Mouse (Mus musculus): ENCODE measurements at regions not wholly inside any gene's neighbourhood (a gene's known extent, or its start where the extent isn't known, plus 50 kb on each side); places are given as distances from the start of the nearest gene placed in this dataset.

DNA sequence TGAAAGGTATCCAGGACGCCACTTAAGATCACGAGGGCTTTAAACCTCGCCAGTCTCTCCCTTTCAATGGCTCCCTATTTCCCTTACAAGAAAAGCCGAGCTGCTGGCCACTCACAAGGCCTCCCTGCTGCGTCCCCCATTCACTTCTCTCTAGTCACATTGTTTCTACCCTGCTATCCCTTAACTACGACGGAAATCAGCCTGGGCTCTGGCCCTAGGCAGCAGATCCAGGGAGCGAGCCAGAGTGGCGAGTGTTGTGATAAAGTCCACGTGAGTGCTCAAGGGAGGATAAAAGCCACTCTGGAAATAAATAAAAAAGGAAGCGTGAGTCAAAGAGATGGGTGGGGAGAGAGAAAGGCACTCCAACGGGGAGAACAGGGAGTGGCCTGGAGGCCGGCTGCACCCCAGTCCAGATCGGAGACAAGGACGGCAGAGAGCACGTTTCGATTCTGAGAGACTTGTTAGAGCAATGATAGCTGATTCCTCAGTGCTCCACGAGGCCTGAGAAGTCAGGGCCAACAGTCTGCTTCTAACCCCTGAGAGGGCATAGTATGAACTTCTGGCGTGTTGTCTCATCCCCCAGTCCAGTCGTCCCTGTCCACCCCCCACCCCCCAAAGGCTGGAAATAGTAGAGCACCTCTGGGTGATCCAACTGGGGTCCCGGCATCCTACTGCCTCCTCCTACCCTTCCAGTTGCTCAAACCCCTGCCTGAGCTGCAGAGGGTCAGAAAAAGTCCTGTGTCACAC is 84.8 kb upstream of the Calm2 start:
- peak; percentile 72 for DNase-seq

DNA sequence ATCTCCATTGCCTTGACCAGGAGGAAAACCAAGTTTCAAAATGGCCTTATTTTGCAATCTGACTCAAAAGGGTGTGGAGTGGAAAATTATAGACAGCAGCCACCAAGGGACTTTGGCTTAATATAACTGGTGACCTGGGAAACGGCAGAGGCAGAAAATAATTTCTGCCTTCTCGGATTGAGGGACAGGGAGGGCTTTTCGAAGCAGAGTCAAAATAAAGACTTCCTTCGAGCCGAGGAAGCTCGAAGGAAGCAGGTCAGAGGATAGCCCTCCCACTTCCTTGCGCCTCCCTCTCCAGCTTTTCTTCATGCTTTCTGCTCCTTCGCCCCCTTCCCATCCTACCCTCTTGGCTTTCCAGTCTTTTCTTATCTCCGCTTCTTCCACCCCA is 85.4 kb upstream of the Calm2 start:
- peak; percentile 53 for DNase-seq

GRCm38 (mm10) chr17:87532762-87533161 is 86.0 kb upstream of the Calm2 start:
- DNase-seq, result no peak

DNA sequence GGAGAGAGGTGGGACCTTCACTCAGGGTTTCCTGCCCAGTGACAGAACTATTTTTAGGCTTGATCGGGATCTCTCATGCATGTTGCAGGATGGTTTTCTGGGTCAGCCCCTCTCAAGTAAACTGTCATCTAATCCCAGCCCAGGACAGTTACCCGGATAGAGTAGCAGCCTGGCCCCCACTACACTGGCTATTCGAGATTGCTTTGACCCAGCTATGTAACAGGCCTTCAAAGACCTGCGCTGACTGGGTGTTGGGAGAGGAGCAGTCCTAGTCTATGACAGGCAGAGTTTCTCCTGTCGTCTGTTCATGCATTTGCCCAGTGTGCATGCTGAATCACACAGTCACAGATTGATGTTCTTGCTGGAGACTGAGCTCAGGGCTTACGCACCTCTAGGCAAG is 86.2 kb upstream of the Epcam start:
- no peak for DNase-seq

DNA sequence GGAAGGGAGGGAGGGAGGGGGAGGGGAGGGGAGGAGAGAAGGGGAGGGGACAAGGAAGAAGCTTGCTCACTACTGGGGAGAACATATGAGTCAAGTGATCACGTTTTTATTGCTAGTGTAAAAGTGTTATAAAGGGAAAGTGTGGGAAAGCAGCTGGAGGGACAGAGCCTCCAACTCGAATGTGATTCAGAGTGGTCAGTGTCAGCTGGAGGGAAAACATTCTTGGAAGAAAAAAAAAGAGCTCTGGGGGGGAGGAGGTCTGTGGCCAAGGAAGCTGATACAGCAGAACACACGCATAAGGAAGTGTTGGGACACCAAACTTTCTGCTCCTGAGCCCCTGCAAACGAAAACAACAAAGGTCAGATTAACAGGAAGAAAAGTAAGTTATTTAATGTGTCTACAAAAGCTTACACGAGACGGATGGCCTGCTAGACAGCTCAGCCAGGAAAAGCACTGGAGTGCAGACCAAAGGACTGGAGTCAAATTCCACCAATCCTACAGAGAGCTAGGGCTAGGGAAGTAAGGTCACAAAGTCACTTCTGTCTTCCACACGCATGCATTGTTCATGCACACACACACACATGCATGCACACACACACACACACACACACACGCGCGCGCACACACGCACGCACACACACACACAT is 85.1 kb upstream of the Epcam start:
- no peak for DNase-seq

- DNase-seq, result no peak
These were observed 81.2 kb upstream of the Epcam start for GRCm38 (mm10) chr17:87554561-87554960.

GRCm38 (mm10) chr17:87558419-87558818 is 77.4 kb upstream of the Epcam start:
- DNase-seq, result no peak

GRCm38 (mm10) chr17:87559641-87560040 is 76.1 kb upstream of the Epcam start:
- DNase-seq, result no peak

- no peak for DNase-seq
These were observed 74.9 kb upstream of the Epcam start for GRCm38 (mm10) chr17:87560923-87561322.

- no peak for DNase-seq
These were observed 72.4 kb upstream of the Epcam start for GRCm38 (mm10) chr17:87563375-87563774.

GRCm38 (mm10) chr17:87565631-87566030 is 70.1 kb upstream of the Epcam start:
- no peak for DNase-seq

GRCm38 (mm10) chr17:87566296-87566695 is 69.5 kb upstream of the Epcam start:
- no peak for DNase-seq

DNA sequence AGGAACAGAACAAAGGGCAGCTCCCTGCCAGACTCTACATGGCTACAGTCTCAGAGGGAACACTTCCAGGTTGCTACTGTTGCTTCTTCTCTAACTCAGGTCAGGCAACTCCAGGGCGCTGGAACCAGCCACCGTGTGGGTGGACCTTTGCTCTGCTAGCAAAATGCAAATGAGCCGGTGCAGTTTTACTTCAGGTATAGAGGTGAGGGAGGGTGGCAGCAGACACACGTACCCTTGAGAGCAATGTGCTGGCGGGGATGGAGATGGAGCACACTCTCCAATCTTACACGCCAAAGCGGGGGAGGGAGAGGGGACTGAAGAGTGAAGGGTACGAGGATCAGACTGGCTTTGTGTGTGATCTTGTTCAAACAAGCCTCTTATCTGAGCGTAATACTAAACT is 68.8 kb upstream of the Epcam start:
- DNase-seq, result no peak

DNA sequence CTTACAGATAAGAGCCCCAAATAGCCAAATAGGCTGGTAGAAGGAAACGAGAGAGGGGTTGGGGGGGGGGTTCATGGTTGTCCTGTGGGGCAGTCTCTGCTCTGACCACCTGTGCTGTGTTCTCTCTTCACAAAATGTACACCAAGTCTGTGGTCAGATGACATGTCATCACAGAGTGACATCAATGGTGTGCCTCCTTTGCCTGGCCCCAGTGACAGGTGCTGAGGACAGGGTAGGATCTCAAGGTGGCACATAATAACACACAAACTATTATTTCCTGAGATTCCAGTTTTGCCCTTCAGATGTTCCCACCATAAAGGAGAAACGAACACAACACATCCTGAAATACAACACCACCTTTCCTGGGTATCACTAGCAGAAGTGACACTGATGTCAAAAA is 68.3 kb upstream of the Epcam start:
- DNase-seq, result no peak

DNA sequence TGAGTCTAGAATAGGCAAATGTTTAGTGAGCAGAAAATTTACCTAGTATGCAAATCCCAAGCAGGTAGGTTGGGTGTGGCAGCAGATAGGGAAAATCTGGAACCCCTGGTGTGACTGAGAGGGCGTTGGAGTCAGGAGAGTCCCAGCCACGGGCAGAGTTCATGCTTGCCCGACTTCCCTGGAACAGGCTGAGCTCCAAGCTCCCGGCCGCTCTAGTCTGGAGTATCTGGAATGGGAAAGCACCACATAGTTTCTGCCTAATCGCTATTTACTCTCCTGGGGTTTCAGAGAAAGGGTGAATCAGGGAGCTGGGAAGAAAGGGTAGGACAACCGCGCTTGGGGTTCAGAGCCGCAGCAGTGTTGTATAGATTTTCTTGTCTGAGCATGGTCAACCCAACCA is 65.8 kb upstream of the Epcam start:
- no peak for DNase-seq

- peak; percentile 30 for DNase-seq
These were observed 65.0 kb upstream of the Epcam start for GRCm38 (mm10) chr17:87570676-87571344.

DNA sequence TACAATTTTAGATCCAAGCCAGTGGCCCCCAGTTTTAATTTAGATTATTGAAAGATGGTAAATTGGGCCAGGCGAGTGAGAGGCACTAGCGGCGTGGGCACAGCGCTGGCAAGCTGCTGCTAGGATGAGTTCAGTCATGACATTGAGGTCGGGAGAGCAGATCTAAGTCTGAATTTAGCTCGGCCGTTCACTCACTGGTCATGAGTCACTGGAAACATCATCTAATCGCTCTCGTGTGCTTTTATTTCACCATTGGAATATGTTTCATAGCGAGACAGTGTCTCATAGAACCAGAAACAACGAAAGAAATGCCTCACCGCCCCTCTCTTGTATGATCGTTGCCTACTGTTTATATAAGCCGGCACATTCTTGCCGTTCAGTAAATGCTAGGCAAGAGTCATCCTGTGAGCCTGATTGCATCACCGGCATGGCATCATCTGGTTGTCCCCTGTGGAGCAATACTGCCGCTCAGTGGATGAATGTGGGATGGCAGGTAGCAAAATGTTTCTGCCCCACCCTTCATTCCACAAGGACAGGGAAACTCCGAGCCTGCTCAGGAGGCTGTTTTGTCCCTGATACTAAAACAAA is 64.3 kb upstream of the Epcam start:
- DNase-seq, result peak; percentile 96

GRCm38 (mm10) chr17:87583575-87583974 is 52.2 kb upstream of the Epcam start:
- no peak for DNase-seq

DNA sequence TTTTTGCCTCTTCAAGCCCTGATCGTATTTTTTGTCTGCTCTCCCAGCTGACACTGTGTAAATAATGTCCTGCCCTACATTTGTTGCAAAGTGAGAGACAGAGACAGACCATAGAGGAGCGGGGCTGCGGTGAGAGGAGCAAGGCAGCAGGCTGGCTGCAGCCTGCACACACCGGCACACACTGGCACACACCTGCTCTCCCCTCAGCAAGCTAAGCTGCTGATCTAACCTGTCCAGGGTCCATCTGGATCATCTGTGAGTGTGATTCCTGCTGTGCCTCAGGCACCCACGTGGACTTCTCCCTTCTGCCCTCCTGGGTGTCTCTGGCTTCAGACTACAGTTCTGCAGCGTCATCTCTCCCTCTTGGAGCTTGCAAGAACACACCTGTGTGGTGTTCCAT is 50.4 kb upstream of the Epcam start:
- DNase-seq, result no peak

Measured in lung, postnatal 36 days (tissue).